In genomic region chr1:36796711-36797110, GRCm38 (mm10) we compare ENCODE assay signal across 19 mouse cellular contexts. TPM values are rescaled to one million over a fixed set of nuclear protein-coding genes. Genes with fewer than 3 reads are reported as not detected.
DNase-seq lines count a peak whose midpoint lies in the region; ATAC-seq and TF ChIP-seq lines count a peak whose summit lies in the region.
"Had no signal": no experiment of that assay in that cellular context is flagged by ENCODE, and none has a peak within 500 bp of the region (broad histone marks: within the 10 kb centered on the region; RNA-seq: fewer than 3 reads in every experiment).

No protein-coding gene starts in this region.

- DNase-seq in kidney, adult 2 months: no peak
- no peak for DNase-seq in lung, postnatal 0 days (ENCODE audit: low spot score)
- DNase-seq in lung, adult 2 months: no peak
- DNase-seq in splenic B cell, adult 2 months (ENCODE audit: low read depth, low spot score): peak; percentile 28
- DNase-seq: adrenal gland, adult 8-10 months; cerebellum, adult 2 months; cerebellum, postnatal 36 days; embryo, embryonic 11 days; kidney, postnatal 14 days had no signal

- no peak for TF ChIP-seq POLR2A in kidney, adult 2 months (IDR thresholded peaks at IDR 0.05; ENCODE audit: low read depth, low read length)
- TF ChIP-seq POLR2A in lung, adult 2 months (IDR thresholded peaks at IDR 0.05; ENCODE audit: borderline replicate concordance, extremely low read depth, low read depth, low read length): no peak

- H3K27ac ChIP-seq in kidney, embryonic 15.5 days: no peak overlapping the region
- no peak overlapping the region for H3K27ac ChIP-seq in kidney, adult 2 months (ENCODE audit: insufficient read depth, low read depth, low read length)
- no peak overlapping the region for H3K27ac ChIP-seq in lung, postnatal 0 days (ENCODE audit: low read length)
- no peak overlapping the region for H3K27ac ChIP-seq in limb, embryonic 13.5 days
- H3K27ac ChIP-seq in hindbrain, embryonic 13.5 days: no peak overlapping the region
- H3K27ac ChIP-seq: forebrain, embryonic 10.5 days; heart, embryonic 10.5 days; layer of hippocampus, adult 2 months; lung, embryonic 15.5 days had no signal

- no peak overlapping the region for H3K9ac ChIP-seq in kidney, embryonic 15.5 days
- no peak overlapping the region for H3K9ac ChIP-seq in lung, postnatal 0 days (replicated peaks; ENCODE audit: low read depth)
- no peak overlapping the region for H3K9ac ChIP-seq in limb, embryonic 13.5 days
- no peak overlapping the region for H3K9ac ChIP-seq in hindbrain, embryonic 13.5 days
- H3K9ac ChIP-seq: lung, embryonic 15.5 days had no signal

- H3K4me1 ChIP-seq in kidney, embryonic 15.5 days: no peaks in the 10 kb centered on the region
- H3K4me1 ChIP-seq in kidney, adult 2 months (ENCODE audit: control insufficient read depth, insufficient read depth, low read length): no peaks in the 10 kb centered on the region
- H3K4me1 ChIP-seq in lung, postnatal 0 days (ENCODE audit: insufficient read depth, low read depth, low read length): no peaks in the 10 kb centered on the region
- no peaks in the 10 kb centered on the region for H3K4me1 ChIP-seq in lung, adult 2 months (ENCODE audit: control insufficient read depth, insufficient read depth, low read length)
- H3K4me1 ChIP-seq in limb, embryonic 13.5 days: no peaks in the 10 kb centered on the region
- no peaks in the 10 kb centered on the region for H3K4me1 ChIP-seq in hindbrain, embryonic 13.5 days (replicated peaks)
- H3K4me1 ChIP-seq: forebrain, embryonic 10.5 days; heart, embryonic 10.5 days; lung, embryonic 15.5 days had no signal

- TF ChIP-seq EP300 in lung, postnatal 0 days (IDR thresholded peaks at IDR 0.05): no peak

- no peak overlapping the region for H3K4me3 ChIP-seq in kidney, embryonic 15.5 days (replicated peaks)
- H3K4me3 ChIP-seq in kidney, adult 2 months (ENCODE audit: insufficient read depth, low read depth, low read length): no peak overlapping the region
- no peak overlapping the region for H3K4me3 ChIP-seq in lung, postnatal 0 days (ENCODE audit: low read depth, low read length)
- no peak overlapping the region for H3K4me3 ChIP-seq in lung, adult 2 months (replicated peaks; ENCODE audit: extremely low read depth, low read depth, low read length)
- H3K4me3 ChIP-seq in limb, embryonic 13.5 days: no peak overlapping the region
- no peak overlapping the region for H3K4me3 ChIP-seq in hindbrain, embryonic 13.5 days
- H3K4me3 ChIP-seq: forebrain, embryonic 10.5 days; heart, embryonic 10.5 days; layer of hippocampus, adult 2 months; lung, embryonic 15.5 days had no signal

- H3K27me3 ChIP-seq in kidney, embryonic 15.5 days: no peaks in the 10 kb centered on the region
- H3K27me3 ChIP-seq in kidney, adult 2 months (replicated peaks; ENCODE audit: control insufficient read depth, insufficient read depth, low read length): no peaks in the 10 kb centered on the region
- no peaks in the 10 kb centered on the region for H3K27me3 ChIP-seq in lung, postnatal 0 days (replicated peaks; ENCODE audit: insufficient read depth, low read length)
- H3K27me3 ChIP-seq in limb, embryonic 13.5 days: no peaks in the 10 kb centered on the region
- H3K27me3 ChIP-seq in splenic B cell, adult 2 months (ENCODE audit: control insufficient read depth, insufficient read depth, low read length, poor library complexity, severe bottlenecking): no peaks in the 10 kb centered on the region
- H3K27me3 ChIP-seq in hindbrain, embryonic 13.5 days: no peaks in the 10 kb centered on the region
- H3K27me3 ChIP-seq: lung, embryonic 15.5 days had no signal

- no peaks in the 10 kb centered on the region for H3K9me3 ChIP-seq in kidney, embryonic 15.5 days (replicated peaks)
- H3K9me3 ChIP-seq in lung, postnatal 0 days (ENCODE audit: low read length): no peaks in the 10 kb centered on the region
- no peaks in the 10 kb centered on the region for H3K9me3 ChIP-seq in limb, embryonic 13.5 days
- H3K9me3 ChIP-seq in hindbrain, embryonic 13.5 days: no peaks in the 10 kb centered on the region
- H3K9me3 ChIP-seq: forebrain, embryonic 10.5 days; heart, embryonic 10.5 days; lung, embryonic 15.5 days had no signal

- TF ChIP-seq CTCF in kidney, adult 2 months (conservative IDR thresholded peaks at IDR 0.05; ENCODE audit: insufficient read depth, insufficient read length, low read depth, low read length): no peak
- TF ChIP-seq CTCF in lung, postnatal 0 days (IDR thresholded peaks at IDR 0.05): no peak
- no peak for TF ChIP-seq CTCF in lung, adult 2 months (IDR thresholded peaks at IDR 0.05; ENCODE audit: insufficient read depth, low read length)

- 74% methylated on average over 7 of the region's 7 CpGs for WGBS in kidney, embryonic 15.5 days
- 77% methylated on average over 7 of the region's 7 CpGs for WGBS in kidney, adult 2 months
- whole genome bisulfite sequencing in lung, postnatal 0 days: 83% methylated on average over 7 of the region's 7 CpGs
- 80% methylated on average over 7 of the region's 7 CpGs for WGBS in lung, adult 2 months
- 88% methylated on average over 7 of the region's 7 CpGs for WGBS in limb, embryonic 13.5 days
- 95% methylated on average over 7 of the region's 7 CpGs for WGBS in hindbrain, embryonic 13.5 days

- 0 out of 2 replicates have a peak, but pooled peaks have one; percentile 54 for ATAC-seq in kidney, embryonic 15.5 days (replicated peaks; ENCODE audit: low FRiP score)
- ATAC-seq in lung, postnatal 0 days: peak; percentile 66
- ATAC-seq in limb, embryonic 13.5 days (ENCODE audit: low FRiP score, low read depth): peak; percentile 79
- no peak for ATAC-seq in hindbrain, embryonic 13.5 days (ENCODE audit: low FRiP score)
- ATAC-seq: intestine, postnatal 0 days had no signal

- peaks cover 94% of the 10 kb centered on the region for H3K36me3 ChIP-seq in kidney, embryonic 15.5 days
- H3K36me3 ChIP-seq in kidney, adult 2 months (ENCODE audit: control insufficient read depth, insufficient read depth, low read length): peaks cover under 1% of the 10 kb centered on the region
- peaks cover 56% of the 10 kb centered on the region for H3K36me3 ChIP-seq in lung, postnatal 0 days (ENCODE audit: insufficient read depth, low read length)
- peaks cover 93% of the 10 kb centered on the region for H3K36me3 ChIP-seq in limb, embryonic 13.5 days
- H3K36me3 ChIP-seq in splenic B cell, adult 2 months (ENCODE audit: control insufficient read depth, insufficient read depth, low read length, poor library complexity, severe bottlenecking): peaks cover 9% of the 10 kb centered on the region
- peaks cover 96% of the 10 kb centered on the region for H3K36me3 ChIP-seq in hindbrain, embryonic 13.5 days

- H3K4me2 ChIP-seq in kidney, embryonic 15.5 days: no peak overlapping the region
- H3K4me2 ChIP-seq in lung, postnatal 0 days (replicated peaks; ENCODE audit: low read depth, low read length): no peak overlapping the region
- no peak overlapping the region for H3K4me2 ChIP-seq in limb, embryonic 13.5 days (replicated peaks)
- H3K4me2 ChIP-seq in hindbrain, embryonic 13.5 days: no peak overlapping the region
- H3K4me2 ChIP-seq: lung, embryonic 15.5 days; midbrain, embryonic 11.5 days had no signal

RNA-seq across cellular contexts. Expression of gene Zap70, which starts 35.1 kb away (rescaled TPM):
- polyA plus RNA-seq in kidney, embryonic 15.5 days (2015; fragmentation: Nextera tagmentation; extraction: Ambion mirVana): 0.23 and 0.44 TPM in 2 replicates
- 0.60 and 3.2 TPM in 2 replicates for polyA plus RNA-seq in kidney, adult 2 months (2012; rRNA removed)
- 4.3 and 5.2 TPM in 2 replicates for polyA plus RNA-seq in lung, postnatal 0 days (2015; fragmentation: Nextera tagmentation; extraction: Ambion mirVana)
- polyA plus RNA-seq in lung, adult 2 months (2012; rRNA removed): 10.9 and 12.9 TPM in 2 replicates
- polyA plus RNA-seq in limb, embryonic 13.5 days (2015; fragmentation: Nextera tagmentation; extraction: Ambion mirVana): 0.34 and 1.2 TPM in 2 replicates
- polyA plus RNA-seq in hindbrain, embryonic 13.5 days (2015; fragmentation: Nextera tagmentation; extraction: Ambion mirVana): 0.43 and 1.2 TPM in 2 replicates
- polyA plus RNA-seq: C2C12 had no signal
